Mouse (Mus musculus): ENCODE data around the gene Sf3b4. TPM values are rescaled to one million over a fixed set of nuclear protein-coding genes. Genes with fewer than 3 reads are reported as not detected.
A peak's percentile ranks its signal among the peaks of the same experiment; 100 is the strongest.
"Not testable (repeated sequence)": the region's sequence is repeated elsewhere in the genome, so short reads cannot be mapped to it uniquely, and the experiment has no call there.

Gene Sf3b4
- total RNA-seq, 2 experiments from 2014 or later = 34.1 to 36.8 TPM

DNA sequence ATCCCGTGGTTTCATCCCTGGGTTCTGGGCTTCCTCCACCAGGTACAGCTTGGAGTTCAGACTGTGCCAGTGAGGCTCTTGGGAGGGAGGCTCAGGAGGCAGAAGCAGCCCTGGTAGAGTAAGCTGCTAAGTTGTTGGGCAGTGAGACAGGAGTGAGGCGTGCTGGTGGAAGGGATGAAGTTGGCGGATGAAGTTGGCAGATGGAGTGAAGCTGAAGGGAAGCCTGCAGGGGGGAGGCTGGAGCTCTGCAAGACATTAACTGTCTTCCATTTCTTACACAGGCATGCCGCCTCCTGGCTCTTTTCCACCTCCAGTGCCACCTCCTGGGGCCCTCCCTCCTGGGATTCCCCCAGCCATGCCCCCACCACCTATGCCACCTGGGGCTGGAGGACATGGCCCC, 1.9 kb downstream of the Sf3b4 start:
- DNase-seq = not testable (repeated sequence)

DNA sequence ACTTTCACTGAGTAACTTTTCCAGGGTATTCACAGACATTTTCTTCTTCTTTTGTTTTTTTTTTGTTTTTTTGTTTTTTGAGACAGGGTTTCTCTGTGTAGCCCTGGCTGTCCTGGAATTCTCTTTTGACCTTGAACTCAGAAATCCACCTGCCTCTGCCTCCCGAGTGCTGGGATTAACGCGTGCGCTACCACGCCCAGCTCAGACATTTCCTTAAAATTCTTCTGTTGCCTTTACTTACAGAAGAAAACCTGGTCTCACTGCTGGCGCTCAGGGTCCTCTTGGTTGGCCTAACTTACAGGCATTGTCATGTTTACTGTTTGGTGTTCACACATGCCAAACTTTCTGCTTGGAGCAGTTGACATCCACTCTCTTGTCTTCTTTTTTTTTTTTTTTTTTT, 3.1 kb downstream of the Sf3b4 start:
- DNase-seq = no peak

DNA sequence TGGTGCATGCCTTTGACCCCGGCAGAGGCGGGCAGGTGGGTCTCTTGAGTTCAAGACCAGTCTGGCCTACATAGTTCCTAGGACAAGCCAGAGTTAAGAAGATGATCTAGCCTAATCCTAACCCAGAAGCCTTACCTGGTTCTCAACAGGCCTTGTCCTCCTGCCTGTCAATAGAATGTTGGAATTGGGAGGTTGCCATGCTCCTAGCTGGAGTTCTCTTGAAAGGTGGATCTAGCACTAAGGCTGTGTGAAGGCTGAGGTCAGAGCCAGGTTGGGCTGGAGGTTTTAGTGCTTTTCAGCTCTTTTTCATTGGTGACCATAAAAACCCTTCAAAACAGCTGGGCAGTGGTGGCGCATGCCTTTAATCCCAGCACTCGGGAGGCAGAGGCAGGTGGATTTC, 6.3 kb downstream of the Sf3b4 start:
- DNase-seq = no peak

DNA sequence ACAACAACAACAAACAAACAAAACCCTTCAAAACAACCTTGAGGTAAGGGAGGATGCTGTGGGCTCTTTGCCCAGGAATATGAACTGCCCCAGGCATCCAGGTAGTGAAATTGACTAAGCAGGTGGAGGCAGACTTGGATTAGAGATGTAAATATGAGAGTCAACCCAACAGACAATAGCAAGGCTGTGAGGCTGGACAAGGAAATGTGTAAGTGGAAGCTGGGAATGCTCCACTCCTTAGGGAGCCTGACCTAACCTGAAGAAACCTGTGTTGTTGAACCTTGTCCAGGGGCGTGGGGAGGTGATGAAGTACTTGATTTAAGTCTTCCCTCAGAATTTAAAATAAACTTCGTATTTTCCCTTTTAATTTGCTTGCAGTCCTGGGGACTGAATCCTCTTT, 6.8 kb downstream of the Sf3b4 start:
- no peak for DNase-seq

DNA sequence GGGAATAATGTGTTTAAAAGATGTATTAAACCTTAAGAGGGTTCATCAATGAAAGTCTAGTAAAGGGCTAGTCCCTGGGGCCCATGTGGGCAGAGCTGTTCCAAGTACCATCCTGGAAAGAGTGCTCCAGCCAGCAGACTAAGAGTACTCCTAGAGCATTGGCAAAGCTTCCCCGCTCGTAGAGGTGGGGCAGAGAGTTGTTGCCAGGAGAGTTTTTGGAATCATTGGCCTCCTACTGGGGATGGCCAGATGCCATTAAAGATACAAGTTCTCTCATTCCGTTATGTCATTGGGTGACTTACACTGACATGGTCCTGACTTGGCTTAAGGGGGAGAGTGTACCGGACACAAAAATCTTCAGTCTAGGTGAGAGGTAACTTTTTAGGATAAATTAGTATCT, 7.4 kb downstream of the Sf3b4 start:
- peak; percentile 65 for DNase-seq

DNA sequence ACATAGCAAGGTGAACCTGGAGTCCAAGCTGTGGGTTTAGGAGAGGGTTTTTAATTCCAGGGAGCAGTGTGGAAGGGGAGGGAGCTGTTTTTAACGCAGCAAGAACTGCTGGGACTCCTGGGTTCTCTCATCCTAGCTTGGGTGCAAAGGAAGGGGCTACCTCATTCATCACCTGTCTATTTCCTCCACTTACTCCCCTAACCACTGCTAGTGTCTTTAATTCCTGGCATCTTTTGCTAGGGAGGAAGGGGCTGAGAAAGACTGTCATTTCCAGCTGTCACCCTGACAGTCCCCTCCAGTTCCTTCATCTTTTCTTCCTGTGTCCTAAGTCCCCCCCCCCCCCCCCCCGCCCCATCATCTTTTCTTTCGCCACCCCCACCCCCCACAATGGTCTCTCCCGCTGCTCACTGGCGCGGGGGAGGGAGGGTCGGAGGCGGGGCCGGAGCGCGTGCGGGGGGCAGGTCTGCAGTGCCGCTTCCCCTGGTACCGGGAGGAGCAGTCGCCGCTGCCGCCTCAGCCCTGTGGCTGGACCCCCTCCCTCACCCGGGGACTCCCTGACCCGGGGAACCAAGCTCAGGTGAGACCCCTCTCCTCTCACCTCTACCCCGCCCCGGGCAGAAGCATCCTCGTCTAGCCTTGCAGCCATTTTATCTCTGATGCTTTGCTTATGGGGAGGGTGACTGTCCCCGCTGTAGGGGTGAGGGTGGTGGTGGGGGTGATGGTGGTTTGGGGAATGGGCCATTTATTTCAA, 8.8 kb downstream of the Sf3b4 start, which contains the start of gene Sv2a:
Gene Sv2a (plus strand): TSS at position 425 of the 751 bp plus-strand sequence.
- peak; percentile 70 for DNase-seq

DNA sequence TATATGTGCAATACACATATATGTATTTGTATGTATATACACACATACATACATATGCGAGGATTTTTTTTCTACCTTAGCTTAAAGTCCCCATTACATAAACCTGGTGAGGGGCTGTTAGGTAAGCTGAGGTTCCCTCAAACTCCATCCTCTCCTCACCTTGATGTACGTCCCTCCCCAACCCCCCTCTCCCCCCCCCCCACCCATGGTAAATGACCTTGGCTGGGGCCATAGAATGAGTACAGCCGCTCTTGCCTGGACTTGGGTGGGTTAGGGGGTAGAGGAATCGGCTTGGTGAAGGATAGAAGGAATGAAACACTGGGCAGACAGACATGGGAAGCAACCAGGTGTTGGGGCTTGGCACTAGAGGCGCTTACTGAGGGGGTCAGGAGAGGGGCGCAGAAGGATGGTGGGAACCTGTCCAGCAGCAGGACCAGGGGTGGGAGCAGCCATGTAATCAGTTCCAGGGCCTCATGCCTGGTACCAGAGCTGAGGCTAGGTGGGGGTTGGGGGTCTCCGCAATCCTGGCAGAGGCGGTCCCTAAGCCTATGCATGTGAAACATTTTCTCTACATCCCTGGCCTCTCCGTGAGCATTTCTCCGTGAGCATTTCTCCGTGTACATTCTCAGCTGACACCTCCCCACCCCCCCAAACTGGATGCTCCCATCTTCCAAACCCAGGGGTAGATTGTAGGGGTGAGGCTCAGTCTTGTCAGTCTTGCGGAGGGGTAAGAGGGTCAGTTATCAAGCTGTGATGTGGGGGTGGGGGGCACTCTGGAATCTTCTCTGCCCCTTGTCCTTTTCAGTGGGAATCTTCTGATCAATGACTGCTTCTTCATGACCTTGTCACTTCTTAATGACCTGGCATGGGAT, 9.6 kb downstream of the Sf3b4 start:
- DNase-seq = no peak

DNA sequence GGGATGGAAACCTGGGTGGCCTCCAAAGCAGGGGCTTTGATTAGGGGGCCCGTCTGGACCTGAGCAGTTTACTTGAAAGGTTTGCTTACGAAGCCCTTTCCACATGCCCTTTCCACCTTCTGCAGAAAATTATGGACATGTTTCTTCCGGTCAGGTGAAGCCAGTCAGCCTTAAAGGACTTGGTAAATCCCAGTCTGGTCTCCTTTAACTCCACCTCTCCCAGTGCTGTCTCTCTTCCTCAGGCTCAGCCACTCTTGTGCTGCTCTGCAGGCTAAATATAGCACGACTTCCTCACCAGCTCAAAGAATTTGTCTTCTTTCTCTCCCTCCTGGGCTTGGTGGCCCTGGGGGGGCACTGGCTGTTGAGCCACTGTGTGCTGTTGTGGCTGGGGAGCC, 10.2 kb downstream of the Sf3b4 start:
- DNase-seq = no peak

DNA sequence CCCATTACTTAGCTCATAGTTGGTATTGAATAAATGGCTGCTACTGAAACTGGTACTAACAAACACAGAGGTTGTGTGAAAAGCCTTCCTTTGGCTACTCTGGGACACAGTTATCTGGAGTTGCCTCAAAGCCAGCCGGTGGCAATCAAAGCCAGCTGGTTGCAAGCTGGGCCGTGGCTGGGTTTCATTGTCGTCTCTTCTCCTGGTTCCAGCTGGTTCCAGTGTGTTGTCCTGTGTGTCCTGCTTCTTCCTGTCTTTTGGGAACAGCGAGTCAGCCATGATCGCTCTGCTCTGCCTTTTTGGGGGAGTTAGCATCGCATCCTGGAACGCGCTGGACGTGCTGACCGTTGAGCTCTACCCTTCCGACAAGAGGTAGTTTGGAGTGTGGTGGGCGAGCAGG, 20.8 kb downstream of the Sf3b4 start:
- peak; percentile 29 for DNase-seq

DNA sequence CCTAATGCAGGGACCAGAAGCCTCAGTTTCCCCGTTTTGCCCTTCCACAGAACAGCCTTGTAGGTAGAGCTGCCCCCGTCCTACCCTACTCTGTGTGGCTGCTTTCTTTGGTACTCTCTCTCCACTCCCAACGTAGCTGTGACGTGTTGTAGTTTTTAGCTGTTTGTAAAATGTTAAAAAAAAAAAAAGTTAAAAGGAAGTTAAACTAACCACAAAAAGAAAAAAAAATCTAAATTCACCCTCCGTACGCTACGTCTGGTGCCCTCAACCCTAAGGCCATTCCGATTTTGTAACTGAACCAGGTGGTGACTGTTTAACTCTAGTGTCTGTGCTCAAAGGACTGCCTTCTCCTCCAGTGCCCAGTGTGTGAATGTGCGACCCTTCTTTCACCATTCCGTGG, 22.8 kb downstream of the Sf3b4 start:
- no peak for DNase-seq

DNA sequence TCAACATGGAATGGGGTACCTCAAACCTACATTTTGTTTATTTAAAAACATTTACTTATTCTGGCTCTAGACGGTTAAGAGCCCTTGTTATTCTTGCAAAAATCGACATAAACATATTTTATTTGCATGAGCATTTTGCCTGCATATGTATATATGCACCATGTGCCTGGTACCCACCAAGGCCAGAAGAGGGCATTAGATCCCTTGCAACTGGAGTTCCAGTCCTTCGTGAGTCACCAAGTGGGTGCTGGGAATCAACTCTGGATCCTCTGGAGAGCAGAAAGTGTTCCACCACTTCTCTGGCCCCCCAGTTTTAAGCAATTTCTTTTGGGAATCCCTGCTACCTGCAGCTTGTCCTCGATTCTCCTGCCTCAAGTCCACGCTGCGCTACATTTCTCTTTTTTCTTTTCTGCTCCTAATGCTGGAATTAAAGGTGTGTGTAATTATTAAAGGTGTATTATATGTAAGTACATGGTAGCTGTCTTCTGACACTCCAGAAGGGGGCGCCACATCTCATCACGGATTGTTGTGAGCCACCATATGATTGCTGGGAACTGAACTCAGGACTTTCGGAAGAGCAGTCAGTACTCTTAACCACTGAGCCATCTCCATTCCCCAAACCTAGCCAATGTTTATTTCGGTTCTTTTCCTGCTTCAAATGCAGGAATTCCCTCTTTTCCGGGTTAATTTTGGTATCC, 23.6 kb downstream of the Sf3b4 start:
- DNase-seq = no peak

DNA sequence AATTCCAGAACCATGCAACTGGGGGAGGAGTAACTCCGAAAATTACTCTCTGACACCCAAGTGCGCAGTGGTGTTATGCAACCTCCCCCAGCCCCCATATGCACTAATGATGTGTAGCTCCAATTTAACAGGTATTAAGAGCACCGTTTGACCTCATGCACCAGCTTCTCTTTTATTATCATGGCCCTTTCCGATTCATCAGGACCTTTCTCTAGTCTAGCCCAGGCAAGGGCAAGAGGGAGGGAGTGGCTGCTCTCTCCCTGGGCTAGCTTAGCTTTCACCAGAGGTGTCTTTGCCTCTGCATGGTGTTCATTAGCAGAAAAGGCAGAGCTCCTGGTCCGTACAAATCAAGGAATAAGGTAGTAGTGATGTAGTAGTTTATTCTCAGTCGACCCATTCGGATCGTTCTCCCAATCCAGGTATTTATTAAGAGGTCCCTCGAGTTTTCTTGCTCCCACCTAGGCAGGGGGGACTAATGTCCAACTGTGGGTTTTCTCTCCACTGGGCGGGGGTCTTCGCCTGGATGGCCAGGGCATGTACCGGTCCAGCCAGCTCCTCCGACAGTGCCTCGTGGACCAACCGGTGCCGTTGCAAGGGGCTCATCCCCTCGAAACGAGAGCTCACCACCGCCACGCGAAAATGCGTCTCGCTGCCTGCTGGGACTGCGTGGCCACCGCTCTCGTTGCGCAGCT, 24.5 kb downstream of the Sf3b4 start:
- DNase-seq = no peak

DNA sequence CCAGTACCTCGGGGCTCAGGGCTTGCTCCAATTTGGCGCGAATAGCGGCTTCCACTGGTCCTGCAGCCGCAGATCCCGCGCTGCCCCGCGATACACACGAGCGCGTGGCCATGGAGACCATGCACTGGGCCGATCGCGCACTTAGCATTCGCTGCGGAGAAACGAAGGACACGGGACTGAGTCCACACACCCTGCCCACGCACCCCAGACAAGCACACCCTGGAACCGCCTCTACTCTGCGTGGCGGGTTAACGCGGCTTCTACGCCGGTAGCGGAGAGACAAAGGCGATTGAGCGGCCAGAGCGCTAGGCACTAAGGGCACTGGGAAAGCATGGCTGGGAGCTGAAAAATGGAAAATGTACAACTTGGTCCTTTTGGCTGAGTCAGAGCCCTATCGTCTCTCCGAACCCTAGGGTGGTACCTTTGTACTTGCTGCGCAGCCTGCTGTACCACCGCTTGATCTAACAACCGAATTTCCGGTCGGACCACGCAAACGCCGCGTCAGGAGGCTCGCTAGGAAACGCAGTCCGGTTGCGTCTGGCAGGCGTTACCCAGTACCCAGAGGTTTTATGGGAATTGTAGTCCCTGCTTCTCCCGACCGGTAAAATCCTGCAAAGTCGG, 25.1 kb downstream of the Sf3b4 start:
- peak; percentile 86 for DNase-seq

DNA sequence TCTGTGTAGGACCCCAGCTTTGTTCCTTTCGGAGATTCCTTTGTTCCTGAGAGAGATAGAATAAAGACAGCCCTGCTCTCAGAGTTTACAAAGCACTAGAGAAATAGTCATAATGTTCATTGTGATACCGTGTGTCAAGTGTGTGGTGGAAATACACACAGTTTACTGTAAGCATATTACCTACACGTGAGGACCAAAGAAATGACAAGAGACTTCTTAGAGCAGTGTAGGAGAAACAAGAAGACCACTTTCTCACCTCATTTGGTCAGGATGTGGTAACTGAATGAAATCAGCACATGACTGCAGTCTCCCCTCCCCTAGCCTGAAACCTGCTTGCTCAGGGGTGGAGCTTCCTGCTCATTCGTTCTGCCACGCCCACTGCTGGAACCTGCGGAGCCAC, 26.0 kb downstream of the Sf3b4 start:
- no peak for DNase-seq

DNA sequence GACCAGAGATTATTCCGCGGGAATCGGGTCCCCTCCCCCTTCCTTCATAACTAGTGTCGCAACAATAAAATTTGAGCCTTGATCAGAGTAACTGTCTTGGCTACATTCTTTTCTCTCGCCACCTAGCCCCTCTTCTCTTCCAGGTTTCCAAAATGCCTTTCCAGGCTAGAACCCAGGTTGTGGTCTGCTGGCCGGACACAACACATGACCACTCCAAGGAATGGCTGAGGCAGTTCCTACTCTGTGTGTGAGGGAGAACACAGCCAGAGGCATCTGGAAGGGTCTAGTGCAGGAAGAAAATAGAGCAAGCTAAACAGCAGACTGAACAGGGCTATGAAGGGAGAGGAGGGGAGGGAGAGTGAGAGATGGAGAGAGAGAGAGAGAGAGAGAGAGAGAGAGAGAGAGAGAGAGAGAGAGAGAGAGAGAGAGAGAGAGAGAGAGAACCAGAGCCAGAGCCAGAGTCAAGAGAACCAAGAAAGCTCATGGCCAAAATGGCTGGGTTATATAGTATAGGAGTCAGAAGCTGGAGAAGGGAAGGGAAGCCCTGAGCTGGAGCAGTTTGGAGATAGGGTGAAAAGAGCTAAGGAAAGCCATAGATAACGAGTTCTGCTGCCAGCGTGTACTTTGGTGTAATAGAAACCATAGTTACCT, 26.6 kb downstream of the Sf3b4 start:
- not testable (repeated sequence) for DNase-seq

DNA sequence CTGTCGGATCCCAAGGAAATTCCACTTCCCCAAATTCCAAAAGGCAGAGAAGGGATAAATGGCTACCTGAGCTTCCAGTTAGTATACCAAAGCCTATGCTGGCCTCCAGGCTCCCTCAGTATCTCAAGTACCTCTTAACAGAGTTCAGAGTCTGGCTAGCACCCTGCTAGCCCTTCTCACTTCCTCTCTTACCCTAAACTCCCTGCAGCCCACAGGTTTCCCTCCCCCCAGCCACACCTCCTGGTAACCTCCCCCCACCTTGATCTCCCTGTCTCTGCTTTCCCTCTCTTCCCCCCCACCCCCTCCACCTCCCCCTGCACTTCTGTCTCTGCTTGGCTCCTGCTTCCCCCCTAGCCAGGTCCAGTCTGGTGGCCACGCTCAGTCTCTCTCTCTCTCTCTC, 27.6 kb downstream of the Sf3b4 start:
- DNase-seq = no peak

DNA sequence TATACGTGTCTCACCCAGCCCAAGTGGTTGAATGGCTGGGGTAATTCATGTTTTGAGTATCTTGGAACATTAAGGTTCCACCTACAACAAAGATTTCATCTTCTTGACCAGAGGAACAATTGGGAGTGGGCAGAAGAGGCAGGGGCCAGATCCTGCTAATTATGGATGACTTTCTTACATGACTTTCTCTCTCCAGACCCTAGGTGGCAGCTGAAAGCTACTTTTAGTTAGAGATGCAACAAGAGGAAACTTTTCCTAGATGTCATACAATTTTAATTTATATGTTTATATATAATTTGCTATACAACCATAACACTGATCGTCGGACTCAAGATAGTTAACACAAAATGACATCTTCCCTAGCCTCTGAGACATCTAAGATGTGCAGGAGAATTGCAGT, 35.7 kb downstream of the Sf3b4 start:
- DNase-seq = no peak

DNA sequence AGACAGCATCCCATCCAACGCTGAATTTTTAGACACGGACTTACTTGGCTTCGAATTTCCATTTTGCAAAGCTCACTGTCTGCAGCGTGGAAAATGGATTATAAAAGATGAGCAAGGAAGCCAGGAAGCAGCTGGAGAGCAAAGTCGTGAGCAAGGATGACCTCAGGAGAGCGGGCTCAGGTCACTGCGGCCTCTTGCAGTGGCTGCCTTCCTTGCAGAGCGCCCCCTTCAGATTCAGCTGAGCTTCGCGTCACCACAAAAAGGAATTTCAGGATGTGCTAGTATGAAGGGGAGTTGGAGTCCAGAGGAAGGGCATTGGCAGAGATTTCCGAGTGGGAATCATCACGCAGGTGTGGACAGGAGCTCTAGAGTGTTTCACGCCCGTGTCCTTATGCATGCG, 37.1 kb downstream of the Sf3b4 start:
- DNase-seq = peak; percentile 43

DNA sequence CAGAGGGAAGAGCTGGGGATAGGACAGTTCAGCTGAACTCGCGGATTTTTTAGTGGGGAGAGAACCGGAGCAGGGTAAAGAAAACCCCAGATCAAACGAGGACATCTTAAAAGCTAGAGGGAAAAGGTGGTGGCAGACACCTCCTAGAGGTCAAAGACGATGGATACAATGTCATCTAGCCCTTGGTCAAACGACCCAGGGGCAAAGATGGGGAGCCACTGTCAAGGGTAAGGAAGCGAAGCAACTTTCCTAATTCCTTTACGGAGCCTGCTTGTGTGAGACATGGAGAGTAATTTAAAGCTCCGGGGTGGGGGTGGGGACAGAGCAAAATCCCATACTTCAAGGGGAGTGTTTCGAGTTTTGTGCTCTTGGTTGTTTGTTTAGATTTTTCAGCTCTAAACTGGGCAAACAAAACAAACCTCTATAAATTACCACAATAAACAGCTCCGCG, 47.1 kb downstream of the Sf3b4 start:
- DNase-seq = peak; percentile 25

DNA sequence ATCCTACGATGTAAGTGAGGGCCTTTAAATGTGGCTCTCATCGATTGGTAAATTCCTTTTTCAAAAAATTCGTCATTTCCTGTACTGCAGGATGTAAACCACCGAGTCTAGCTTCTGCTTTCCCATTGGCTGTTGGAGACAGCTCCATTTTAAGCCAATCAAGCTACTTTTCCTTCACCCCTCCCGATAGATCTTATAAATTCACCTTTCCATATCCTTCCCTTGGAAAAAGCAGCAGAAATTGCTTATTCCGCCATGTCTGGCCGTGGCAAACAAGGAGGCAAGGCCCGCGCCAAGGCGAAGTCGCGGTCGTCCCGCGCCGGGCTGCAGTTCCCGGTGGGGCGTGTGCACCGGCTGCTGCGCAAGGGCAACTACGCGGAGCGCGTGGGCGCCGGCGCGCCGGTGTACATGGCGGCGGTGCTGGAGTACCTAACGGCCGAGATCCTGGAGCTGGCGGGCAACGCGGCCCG, 47.6 kb downstream of the Sf3b4 start, which contains the start of the genes Bola1 and Hist2h2ab:
Gene Bola1 (minus strand): TSS at position 49 of the 470 bp plus-strand sequence.
Gene Hist2h2ab (plus strand): TSS at position 205 of the 470 bp plus-strand sequence.
- DNase-seq = peak; percentile 68

All from heart, postnatal 4 days (tissue).